Mouse (Mus musculus) liver, embryonic 16.5 days (tissue): ENCODE data around the gene P2ry14. TPM values are rescaled to one million over a fixed set of nuclear protein-coding genes. Genes with fewer than 3 reads are reported as not detected.

Experiments used
- ATAC-seq: fragments of 200-750 bp; cut with Nextera tagmentation; 2 replicates; pipeline ENCODE4 v1.8.0; 2017; ENCODE audit warnings: low read depth, mild to moderate bottlenecking, moderate number of reproducible peaks, moderate library complexity
- H3K27ac ChIP-seq: fragments of 300-500 bp; sonication (generic); 2 replicates; pipeline ENCODE4 v1.5.1; 2014; ENCODE audit warnings: mild to moderate bottlenecking, low read length
- H3K27me3 ChIP-seq: fragments of 300-500 bp; sonication (generic); 2 replicates; pipeline ENCODE4 v1.6.1; 2014; ENCODE audit warnings: low read depth, low read length, mixed read lengths; ENCODE audit not compliant: control insufficient read depth, insufficient read depth
- H3K36me3 ChIP-seq: fragments of 300-500 bp; sonication (generic); 2 replicates; pipeline ENCODE4 v1.6.1; 2014; ENCODE audit warnings: mild to moderate bottlenecking; ENCODE audit not compliant: control insufficient read depth, insufficient read depth
- H3K4me1 ChIP-seq: fragments of 300-500 bp; sonication (generic); 2 replicates; pipeline ENCODE4 v1.6.1; 2014; ENCODE audit warnings: low read depth, low read length, mixed read lengths; ENCODE audit not compliant: control insufficient read depth
- H3K4me2 ChIP-seq: fragments of 300-500 bp; sonication (generic); 2 replicates; pipeline ENCODE4 v1.6.1; 2014; ENCODE audit warnings: low read depth, low read length, mixed read lengths
- H3K4me3 ChIP-seq: fragments of 300-500 bp; sonication (generic); 2 replicates; pipeline ENCODE4 v1.5.1; 2014; ENCODE audit warnings: low read depth, mild to moderate bottlenecking, low read length
- H3K9ac ChIP-seq: fragments of 300-500 bp; sonication (generic); 2 replicates; pipeline ENCODE4 v1.6.1; 2014; ENCODE audit warnings: low read depth, low read length
- H3K9me3 ChIP-seq: fragments of 300-500 bp; sonication (generic); replicated peaks from 2 replicates; pipeline ENCODE4 v1.6.1; 2016; ENCODE audit warnings: low read length; ENCODE audit not compliant: control insufficient read depth
- WGBS: fragments of 180-500 bp; shearing (Covaris S2); extraction: QIAGEN DNeasy Blood & Tissue Kit; methylation state at CpG from one replicate; pipeline ENCODE4 v1.1.7; 2014; ENCODE audit not compliant: insufficient replicate concordance; 5-methylcytosine and 5-hydroxymethylcytosine counted together
- polyA plus RNA-seq: library from polyadenylated mRNA; unstranded; fragments of >200 nt; fragmentation: Nextera tagmentation; extraction: Ambion mirVana; gene quantifications from 2 replicates; pipeline ENCODE4 v1.2.1, GENCODE M21; 2015

The P2ry14 gene
- 7.6 and 9.9 TPM in 2 replicates for polyA plus RNA-seq

DNA sequence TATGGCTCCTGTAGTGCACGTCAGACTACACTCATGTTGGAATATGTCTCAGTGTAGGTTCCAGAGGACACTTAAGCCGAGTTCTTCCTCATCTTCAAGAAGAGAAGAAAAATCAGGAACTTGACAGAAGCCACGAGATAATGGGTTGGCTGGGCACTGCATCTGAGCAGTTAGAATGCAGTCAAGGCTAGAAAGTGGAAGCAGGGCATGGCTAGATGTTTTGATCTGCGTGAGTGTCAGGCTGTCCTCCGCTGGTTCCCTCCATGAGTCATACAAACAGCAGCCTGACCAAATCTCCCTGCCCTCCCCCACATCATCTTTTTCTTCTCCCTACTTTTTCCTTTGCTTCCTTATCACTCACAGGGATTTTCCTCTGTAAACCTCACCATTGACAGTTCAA is at the start of gene P2ry14:
P2ry14 (minus strand) TSS at position 195 of the 400 bp plus-strand sequence.
- Histone ChIP-seq H3K4me3 (no peak within 1 kb of the TSS), H3K36me3 (no peaks in the 10 kb centered on the region), H3K9ac (no peak within 1 kb of the TSS), H3K27ac (no peak within 1 kb of the TSS), H3K27me3 (no peaks in the 10 kb centered on the region), H3K4me2 (no peak within 1 kb of the TSS), H3K4me1 (no peaks in the 10 kb centered on the region; the same call in 1 of the 2 replicates), H3K9me3 (no peaks in the 10 kb centered on the region)
- ATAC-seq, result no peak
- WGBS, result 20% methylated on average over 5 of the region's 5 CpGs

DNA sequence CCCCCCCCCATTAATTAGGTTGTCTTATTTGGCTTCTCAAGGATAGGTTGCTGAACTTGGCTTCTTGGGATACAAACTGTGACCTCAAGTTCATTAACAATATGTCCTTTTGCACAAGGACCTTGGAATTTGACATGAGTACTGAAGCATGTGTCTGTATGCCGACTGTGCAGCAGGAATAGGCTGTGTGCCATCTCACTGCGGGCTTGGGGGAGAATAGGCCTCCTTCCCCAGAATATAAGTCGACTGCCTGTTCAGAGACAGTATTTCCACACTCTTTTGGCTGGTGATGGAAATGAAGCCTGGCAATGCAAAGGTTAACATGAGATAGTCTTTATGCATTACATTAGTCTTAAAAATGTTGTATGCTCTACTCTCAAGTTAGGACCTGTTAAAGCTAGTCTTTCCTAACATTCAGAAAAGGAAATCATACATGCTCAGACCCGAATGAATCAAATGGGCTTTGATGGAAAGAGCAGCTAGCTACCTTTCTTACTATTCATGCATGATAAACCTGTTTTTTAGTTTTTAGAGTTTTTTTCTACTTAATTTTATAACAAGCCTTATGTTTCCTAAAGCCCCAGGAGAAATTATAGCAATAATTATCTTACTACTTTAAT is 44.0 kb upstream of the P2ry14 start:
- Histone ChIP-seq H3K4me1 (no peaks in the 10 kb centered on the region), H3K9me3 (no peaks in the 10 kb centered on the region), H3K4me2 (no peak overlapping the region), H3K27me3 (no peaks in the 10 kb centered on the region), H3K36me3 (no peaks in the 10 kb centered on the region), H3K4me3 (no peak overlapping the region), H3K27ac (no peak overlapping the region), H3K9ac (no peak overlapping the region)
- no peak for ATAC-seq
- 65% methylated on average over 4 of the region's 4 CpGs for WGBS

DNA sequence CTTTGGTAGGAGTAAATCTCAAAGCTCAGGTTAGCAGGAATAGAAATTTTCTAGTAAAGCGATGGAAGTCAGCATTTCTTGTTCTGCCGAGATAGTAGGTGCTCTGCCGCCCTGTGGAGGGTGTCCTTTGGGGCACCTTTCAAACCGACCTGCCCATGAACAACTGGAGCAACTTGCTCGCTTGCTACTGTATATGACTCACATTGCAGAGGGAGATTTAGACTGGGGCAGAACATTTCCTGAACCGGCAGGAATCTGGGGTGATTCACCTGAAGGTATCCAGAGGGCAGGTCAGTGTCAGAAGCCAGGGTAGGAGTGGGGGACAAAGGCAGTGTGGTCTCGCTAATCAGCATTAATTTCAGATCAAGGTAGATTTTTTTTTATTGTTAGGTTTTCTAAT is 41.5 kb upstream of the P2ry14 start, which contains the start of gene Gpr87:
Gpr87 (minus strand) TSS at position 167 of the 400 bp plus-strand sequence.
- WGBS, result 68% methylated on average over 7 of the region's 7 CpGs
- H3K27me3 ChIP-seq, result no peaks in the 10 kb centered on the region
- no peak within 1 kb of the TSS for H3K4me2 ChIP-seq
- ATAC-seq, result no peak
- H3K4me1 ChIP-seq, result no peaks in the 10 kb centered on the region
- H3K27ac ChIP-seq, result no peak within 1 kb of the TSS
- H3K36me3 ChIP-seq, result no peaks in the 10 kb centered on the region
- no peak within 1 kb of the TSS for H3K4me3 ChIP-seq
- H3K9ac ChIP-seq, result no peak within 1 kb of the TSS
- H3K9me3 ChIP-seq, result no peaks in the 10 kb centered on the region

DNA sequence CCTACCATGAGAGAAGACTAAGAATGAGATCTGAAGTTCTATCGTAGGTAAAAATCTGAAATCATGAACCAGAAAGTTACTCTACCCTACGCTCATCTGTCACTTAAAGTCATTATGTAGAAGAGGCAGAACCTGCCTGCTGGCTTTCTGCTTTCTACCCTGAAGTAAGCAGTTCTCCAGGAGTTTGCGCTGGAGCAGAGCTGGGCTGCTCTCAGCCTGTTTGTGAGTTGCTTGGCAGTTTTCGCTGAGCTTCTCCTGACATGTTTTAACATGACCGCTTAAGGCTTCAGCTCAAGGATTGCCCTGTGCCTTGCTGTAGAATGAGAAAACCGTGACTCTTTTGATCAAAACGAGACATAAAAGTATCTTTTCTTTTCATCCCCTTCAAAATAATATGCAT is 40.7 kb upstream of the P2ry14 start:
- Histone ChIP-seq H3K9ac (no peak overlapping the region), H3K4me2 (no peak overlapping the region), H3K27me3 (no peaks in the 10 kb centered on the region), H3K9me3 (no peaks in the 10 kb centered on the region), H3K4me1 (no peaks in the 10 kb centered on the region), H3K27ac (no peak overlapping the region), H3K36me3 (no peaks in the 10 kb centered on the region), H3K4me3 (no peak overlapping the region)
- ATAC-seq, result no peak
- WGBS, result 68% methylated on average over 7 of the region's 7 CpGs

DNA sequence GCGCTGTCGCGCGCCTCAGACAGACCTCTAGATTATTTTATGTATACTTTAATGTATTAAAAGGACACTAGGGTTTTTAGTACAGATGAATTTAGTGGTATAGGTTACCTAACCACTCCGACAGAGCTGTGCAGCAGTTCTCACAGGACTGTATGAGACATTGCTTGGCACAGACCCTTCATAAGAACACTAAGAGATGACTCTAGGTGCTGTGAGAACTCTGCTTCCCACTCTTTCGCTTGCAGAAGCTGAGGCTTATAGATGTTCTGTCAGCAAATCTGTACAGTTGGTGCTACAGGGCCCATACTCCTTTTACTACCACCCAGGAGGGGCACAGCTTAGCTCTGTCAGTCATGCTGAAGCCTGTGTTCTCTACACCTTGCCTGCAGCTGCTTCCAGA is 38.3 kb upstream of the P2ry14 start:
- H3K4me1 ChIP-seq, result no peaks in the 10 kb centered on the region
- no peaks in the 10 kb centered on the region for H3K9me3 ChIP-seq
- ATAC-seq, result no peak
- no peak overlapping the region for H3K4me2 ChIP-seq
- no peaks in the 10 kb centered on the region for H3K36me3 ChIP-seq
- H3K27me3 ChIP-seq, result no peaks in the 10 kb centered on the region
- WGBS, result 75% methylated on average over 6 of the region's 6 CpGs
- H3K9ac ChIP-seq, result no peak overlapping the region
- no peak overlapping the region for H3K27ac ChIP-seq
- no peak overlapping the region for H3K4me3 ChIP-seq

DNA sequence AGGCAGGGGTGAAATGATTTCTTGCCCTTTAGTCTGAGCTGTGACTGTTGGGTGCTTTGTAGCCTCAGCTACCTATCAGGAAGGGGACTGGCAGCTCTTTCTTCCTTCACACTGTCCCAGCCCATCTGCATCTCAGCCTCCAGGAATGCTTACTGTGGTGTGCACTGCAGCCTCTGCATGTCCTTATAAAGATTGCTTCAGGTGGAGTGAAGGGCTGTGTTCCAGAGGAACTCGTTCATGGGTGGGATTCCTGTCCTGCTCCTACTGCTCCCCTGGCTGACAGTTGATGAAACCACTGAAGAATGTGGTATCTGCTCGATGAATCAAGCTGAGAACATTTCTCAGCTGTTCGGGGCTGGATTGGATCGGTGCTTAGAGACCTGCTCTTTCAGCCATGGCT is 33.9 kb upstream of the P2ry14 start:
- no peaks in the 10 kb centered on the region for H3K27me3 ChIP-seq
- ATAC-seq, result no peak
- H3K9me3 ChIP-seq, result no peaks in the 10 kb centered on the region
- no peaks in the 10 kb centered on the region for H3K4me1 ChIP-seq
- WGBS, result 57% methylated on average over 4 of the region's 4 CpGs
- H3K9ac ChIP-seq, result no peak overlapping the region
- H3K27ac ChIP-seq, result no peak overlapping the region
- no peak overlapping the region for H3K4me3 ChIP-seq
- H3K36me3 ChIP-seq, result no peaks in the 10 kb centered on the region
- no peak overlapping the region for H3K4me2 ChIP-seq

DNA sequence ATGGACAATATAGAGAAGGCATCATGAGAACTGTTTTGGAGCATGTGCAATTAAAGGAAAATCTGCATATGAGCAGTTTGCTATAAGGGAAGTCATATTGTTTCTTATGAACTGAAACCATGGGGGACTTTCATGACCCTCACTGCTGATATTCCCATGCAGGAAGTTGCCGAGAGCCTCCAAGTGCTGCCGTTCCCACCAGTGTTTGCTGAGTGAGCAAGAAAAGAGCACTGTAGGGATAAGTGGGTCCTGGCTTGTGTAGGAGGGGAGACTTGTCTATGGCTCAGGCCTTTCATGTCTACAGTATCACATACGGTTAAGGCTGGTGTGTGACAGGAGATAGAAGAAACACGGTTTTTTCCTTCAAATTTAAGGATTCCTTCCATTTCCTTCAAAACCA is 32.2 kb upstream of the P2ry14 start:
- 68% methylated on average over 4 of the region's 4 CpGs for WGBS
- Histone ChIP-seq H3K9me3 (no peaks in the 10 kb centered on the region), H3K4me2 (no peak overlapping the region), H3K27me3 (no peaks in the 10 kb centered on the region), H3K36me3 (no peaks in the 10 kb centered on the region), H3K27ac (no peak overlapping the region), H3K4me3 (no peak overlapping the region), H3K4me1 (no peaks in the 10 kb centered on the region), H3K9ac (no peak overlapping the region)
- no peak for ATAC-seq

DNA sequence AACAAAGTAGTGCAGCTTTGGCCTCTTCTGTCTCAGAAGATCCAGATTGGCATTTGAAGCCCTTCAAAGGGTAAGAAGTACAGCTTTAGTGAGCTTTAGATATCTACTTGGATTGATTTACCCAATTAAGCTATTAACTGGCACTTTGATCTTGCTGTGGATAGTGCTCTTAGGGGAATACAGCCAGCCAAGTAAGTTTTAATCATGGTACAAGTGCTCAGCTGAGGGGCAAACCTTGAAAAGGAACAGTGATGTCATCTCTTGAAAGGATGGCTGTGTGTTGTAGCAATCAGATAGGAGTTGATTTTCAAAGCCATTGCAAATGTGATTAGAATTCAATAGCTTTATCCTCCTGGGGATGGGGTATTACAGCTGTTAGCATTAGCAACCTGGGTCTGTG is 28.7 kb upstream of the P2ry14 start:
- no peaks in the 10 kb centered on the region; the same call in none of the 2 replicates for H3K4me1 ChIP-seq
- H3K9ac ChIP-seq, result no peak overlapping the region
- no peak overlapping the region for H3K4me3 ChIP-seq
- no peaks in the 10 kb centered on the region for H3K9me3 ChIP-seq
- no peaks in the 10 kb centered on the region for H3K27me3 ChIP-seq
- ATAC-seq, result no peak
- H3K36me3 ChIP-seq, result no peaks in the 10 kb centered on the region
- no peak overlapping the region for H3K4me2 ChIP-seq
- H3K27ac ChIP-seq, result no peak overlapping the region

DNA sequence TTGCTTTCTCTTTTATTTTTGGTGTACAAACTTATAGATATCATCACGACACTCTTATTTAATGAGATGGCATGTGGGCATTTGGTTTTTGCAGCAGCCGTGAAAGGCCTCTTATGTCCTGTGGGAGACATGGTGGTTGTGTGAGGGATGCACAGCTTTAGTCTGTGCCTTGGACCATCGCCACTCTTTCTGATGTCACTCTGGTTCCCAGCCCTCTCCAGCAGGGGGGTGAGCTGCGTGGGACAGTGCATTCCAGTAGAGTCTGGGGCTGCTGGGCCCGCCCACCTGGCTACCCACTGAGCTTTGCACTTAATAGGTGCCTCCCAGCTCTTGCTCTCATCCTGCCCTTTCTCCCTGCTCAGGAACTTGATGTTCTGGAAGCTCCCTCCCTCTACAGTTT is 27.7 kb upstream of the P2ry14 start:
- H3K4me2 ChIP-seq, result no peak overlapping the region
- no peak overlapping the region for H3K9ac ChIP-seq
- H3K4me3 ChIP-seq, result no peak overlapping the region
- no peaks in the 10 kb centered on the region; the same call in none of the 2 replicates for H3K4me1 ChIP-seq
- 59% methylated on average over 5 of the region's 5 CpGs for WGBS
- ATAC-seq, result no peak
- no peaks in the 10 kb centered on the region for H3K36me3 ChIP-seq
- H3K27ac ChIP-seq, result no peak overlapping the region
- no peaks in the 10 kb centered on the region for H3K9me3 ChIP-seq
- no peaks in the 10 kb centered on the region for H3K27me3 ChIP-seq
